Mouse (Mus musculus) embryonic facial prominence, embryonic 11.5 days (tissue): Measurements from ENCODE around the gene Rnps1. TPM values are rescaled to one million over a fixed set of nuclear protein-coding genes. Genes with fewer than 3 reads are reported as not detected.
A peak's percentile ranks its signal among the peaks of the same experiment; 100 is the strongest.

ENCODE experiments used
- ATAC-seq: fragments of 200-750 bp; cut with Nextera tagmentation; replicated peaks from 2 replicates; pipeline ENCODE4 v1.8.0; 2017; ENCODE audit warnings: low read depth; ENCODE audit not compliant: insufficient number of reproducible peaks, low FRiP score, low TSS enrichment
- DNase-seq: peaks from one replicate; pipeline ENCODE4 v3.0.0-alpha.2; 2015; ENCODE audit warnings: low spot score
- H3K27ac ChIP-seq: fragments of 300-500 bp; sonication (generic); replicated peaks from 2 replicates; pipeline ENCODE4 v1.5.1; 2014; ENCODE audit warnings: mild to moderate bottlenecking, low read depth, low read length, control low read depth
- H3K27me3 ChIP-seq: fragments of 300-500 bp; sonication (generic); 2 replicates; pipeline ENCODE4 v1.6.1; 2014; ENCODE audit warnings: mild to moderate bottlenecking, low read length, moderate library complexity, mixed read lengths; ENCODE audit not compliant: control insufficient read depth, insufficient read depth
- H3K36me3 ChIP-seq: fragments of 300-500 bp; sonication (generic); replicated peaks from 2 replicates; pipeline ENCODE4 v1.6.1; 2014; ENCODE audit warnings: low read depth, mild to moderate bottlenecking, low read length, moderate library complexity, mixed read lengths; ENCODE audit not compliant: control insufficient read depth, insufficient read depth
- H3K4me1 ChIP-seq: fragments of 300-500 bp; sonication (generic); 2 replicates; pipeline ENCODE4 v1.6.1; 2014; ENCODE audit warnings: low read length, mixed read lengths; ENCODE audit not compliant: control insufficient read depth, insufficient read depth
- H3K4me2 ChIP-seq: fragments of 300-500 bp; sonication (generic); 2 replicates; pipeline ENCODE4 v1.6.1; 2014; ENCODE audit warnings: low read depth, mild to moderate bottlenecking, control low read depth, low read length, moderate library complexity
- H3K4me3 ChIP-seq: fragments of 300-500 bp; sonication (generic); 2 replicates; pipeline ENCODE4 v1.5.1; 2014; ENCODE audit warnings: low read depth, low read length, control low read depth
- H3K9ac ChIP-seq: fragments of 300-500 bp; sonication (generic); replicated peaks from 2 replicates; pipeline ENCODE4 v1.6.1; 2014; ENCODE audit warnings: mild to moderate bottlenecking, control low read depth, low read length
- H3K9me3 ChIP-seq: fragments of 300-500 bp; sonication (generic); replicated peaks from 2 replicates; pipeline ENCODE4 v1.6.1; 2016; ENCODE audit warnings: mild to moderate bottlenecking, low read length, inconsistent platforms, mixed read lengths; ENCODE audit not compliant: control insufficient read depth
- WGBS: fragments of 180-500 bp; shearing (Covaris S2); extraction: QIAGEN DNeasy Blood & Tissue Kit; methylation state at CpG from one replicate; pipeline ENCODE4 v1.1.7; 2014; 5-methylcytosine and 5-hydroxymethylcytosine counted together
- polyA plus RNA-seq: library from polyadenylated mRNA; unstranded; fragments of >200 nt; fragmentation: Nextera tagmentation; extraction: Ambion mirVana; gene quantifications from 2 replicates; pipeline ENCODE4 v1.2.1, GENCODE M21; 2014

Rnps1 gene
- polyA plus RNA-seq, 1 experiment from 2014 or later = 349 TPM

DNA sequence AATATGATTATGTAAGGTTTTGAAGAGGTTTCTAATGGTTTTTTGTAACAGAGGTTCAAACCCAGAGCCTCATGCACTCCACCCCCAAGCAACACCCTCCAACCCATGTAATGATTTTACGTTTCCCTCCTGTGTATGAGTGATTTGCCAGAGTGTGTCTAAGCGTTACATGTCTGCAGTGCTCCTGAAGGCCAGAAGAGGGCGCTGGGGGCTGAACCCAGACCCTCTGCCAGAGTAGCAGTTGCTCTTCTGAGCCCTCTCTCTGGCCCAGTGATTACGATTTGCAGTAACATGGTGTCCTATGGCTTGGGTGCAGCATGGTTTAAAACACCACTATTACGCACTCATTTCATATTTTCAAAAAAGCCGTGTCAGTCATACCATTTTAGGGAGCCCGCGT, 23.2 kb upstream of the Rnps1 start:
- no peak overlapping the region for H3K4me2 ChIP-seq
- no peaks in the 10 kb centered on the region for H3K27me3 ChIP-seq
- H3K27ac ChIP-seq = no peak overlapping the region
- peak; percentile 30 for DNase-seq
- ATAC-seq = no peak
- no peaks in the 10 kb centered on the region for H3K4me1 ChIP-seq
- no peaks in the 10 kb centered on the region for H3K9me3 ChIP-seq
- H3K9ac ChIP-seq = no peak overlapping the region
- 61% methylated on average over 8 of the region's 8 CpGs for WGBS
- no peaks in the 10 kb centered on the region for H3K36me3 ChIP-seq
- no peak overlapping the region for H3K4me3 ChIP-seq

DNA sequence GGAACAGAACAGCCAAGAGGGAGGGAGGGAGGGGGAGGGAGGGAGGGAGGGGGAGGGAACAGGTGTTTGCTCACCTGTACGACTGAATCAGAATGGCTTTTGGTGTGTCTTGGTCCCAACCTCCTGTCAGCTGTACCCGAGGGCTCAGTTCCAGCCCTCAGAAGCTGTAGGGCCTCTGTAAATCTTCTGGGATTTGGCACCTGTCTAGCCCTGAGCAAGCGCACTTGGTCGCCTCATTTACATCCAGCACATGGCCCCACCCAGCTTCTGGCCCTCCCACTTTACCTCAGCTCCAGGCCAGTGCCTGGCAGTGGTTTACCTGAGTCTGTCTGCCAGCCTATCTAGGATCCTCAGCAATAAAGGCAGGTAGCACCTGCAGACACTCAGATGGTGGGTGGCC, 20.8 kb upstream of the Rnps1 start:
- no peaks in the 10 kb centered on the region for H3K36me3 ChIP-seq
- WGBS = 32% methylated on average over 4 of the region's 4 CpGs
- ATAC-seq (no peak), DNase-seq (no peak)
- H3K9ac ChIP-seq = no peak overlapping the region
- no peak overlapping the region for H3K27ac ChIP-seq
- no peaks in the 10 kb centered on the region for H3K9me3 ChIP-seq
- H3K4me1 ChIP-seq = no peaks in the 10 kb centered on the region
- no peak overlapping the region for H3K4me3 ChIP-seq
- no peaks in the 10 kb centered on the region for H3K27me3 ChIP-seq
- no peak overlapping the region for H3K4me2 ChIP-seq

DNA sequence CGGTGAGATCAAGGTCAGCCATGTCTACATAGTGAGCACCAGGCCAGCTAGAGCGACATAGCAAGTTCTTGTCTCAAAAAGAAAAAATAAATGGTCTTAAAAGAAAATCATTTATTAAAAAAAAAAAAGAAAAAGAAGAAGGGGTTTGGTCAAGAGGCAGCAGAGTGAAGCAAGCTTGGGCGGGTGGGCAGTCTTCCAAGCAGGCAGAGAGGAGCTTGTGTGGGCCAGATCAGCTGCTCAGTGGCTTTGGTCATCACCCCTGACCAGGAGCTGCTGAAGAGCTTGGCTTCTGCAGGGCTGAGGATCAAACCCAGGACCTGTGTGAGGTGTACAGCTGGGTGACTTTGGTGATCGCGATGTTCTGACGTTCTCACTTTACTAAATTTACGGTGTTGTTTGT, 19.9 kb upstream of the Rnps1 start:
- H3K4me3 ChIP-seq = no peak overlapping the region
- no peaks in the 10 kb centered on the region for H3K36me3 ChIP-seq
- DNase-seq = no peak
- no peaks in the 10 kb centered on the region for H3K9me3 ChIP-seq
- H3K4me2 ChIP-seq = no peak overlapping the region
- no peaks in the 10 kb centered on the region for H3K4me1 ChIP-seq
- H3K27me3 ChIP-seq = no peaks in the 10 kb centered on the region
- no peak for ATAC-seq
- whole genome bisulfite sequencing = 86% methylated on average over 7 of the region's 7 CpGs
- no peak overlapping the region for H3K27ac ChIP-seq
- H3K9ac ChIP-seq = no peak overlapping the region

DNA sequence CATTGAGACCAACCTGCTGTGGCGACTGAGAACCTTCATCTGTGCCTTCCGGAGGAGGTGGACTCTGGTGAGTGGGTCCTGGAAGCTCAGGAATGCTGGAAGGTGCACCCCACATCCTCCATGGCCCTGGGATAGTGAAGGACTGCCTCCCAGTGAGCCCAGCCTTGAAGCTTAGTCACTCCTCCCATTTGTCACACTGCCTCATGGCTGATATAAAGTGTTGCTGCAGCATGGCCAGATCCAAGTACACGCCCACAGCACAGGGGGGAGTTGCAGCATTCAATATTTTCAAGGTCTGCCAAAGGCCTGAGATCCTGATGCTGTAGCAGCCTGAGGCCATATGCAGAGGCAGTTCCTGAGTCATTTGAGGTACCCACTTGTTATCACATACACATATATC, 12.0 kb upstream of the Rnps1 start:
- ATAC-seq (no peak), DNase-seq (no peak)

DNA sequence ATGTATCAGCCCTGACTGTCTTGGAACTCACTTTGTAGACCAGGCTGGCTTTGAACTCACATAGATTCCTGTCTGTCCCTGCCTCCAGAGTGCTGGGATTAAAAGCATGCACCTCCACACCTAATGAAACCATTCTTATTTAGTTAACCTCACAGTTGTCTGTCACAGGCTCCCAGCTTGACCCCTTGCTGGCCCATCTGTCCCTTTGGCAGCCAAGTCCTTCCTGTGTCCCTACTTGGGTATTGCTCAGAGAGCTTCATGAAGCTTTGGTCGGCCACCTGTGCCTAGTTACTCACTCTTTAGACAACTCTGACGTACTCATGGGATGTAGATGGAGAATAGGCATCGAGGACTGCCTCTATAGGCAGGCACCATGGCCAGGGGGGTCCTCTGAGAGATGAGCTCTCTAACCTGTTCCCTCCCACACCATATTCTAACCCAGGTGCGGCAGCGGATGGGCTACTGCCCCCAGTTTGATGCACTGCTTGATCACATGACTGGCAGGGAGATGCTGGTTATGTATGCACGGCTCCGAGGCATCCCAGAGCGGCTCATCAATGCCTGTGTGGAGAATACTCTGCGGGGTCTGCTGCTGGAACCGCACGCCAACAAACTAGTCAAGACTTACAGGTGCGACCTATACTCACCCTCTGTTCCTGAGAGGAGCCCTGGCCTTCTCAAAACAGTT, 7.1 kb upstream of the Rnps1 start:
- Histone ChIP-seq H3K4me2 (no peak overlapping the region), H3K4me3 (no peak overlapping the region), H3K27me3 (no peaks in the 10 kb centered on the region), H3K9ac (no peak overlapping the region), H3K4me1 (no peaks in the 10 kb centered on the region), H3K9me3 (no peaks in the 10 kb centered on the region), H3K27ac (no peak overlapping the region), H3K36me3 (no peaks in the 10 kb centered on the region)
- ATAC-seq (no peak), DNase-seq (no peak)
- 88% methylated on average over 12 of the region's 12 CpGs for WGBS

More for the DNA sequence above, 12.0 kb upstream of the Rnps1 start:
- Histone ChIP-seq H3K4me2 (no peak overlapping the region), H3K4me3 (no peak overlapping the region), H3K36me3 (no peaks in the 10 kb centered on the region), H3K4me1 (no peaks in the 10 kb centered on the region), H3K9me3 (no peaks in the 10 kb centered on the region), H3K9ac (no peak overlapping the region), H3K27me3 (no peaks in the 10 kb centered on the region), H3K27ac (no peak overlapping the region)
- WGBS = 74% methylated on average over 3 of the region's 3 CpGs

DNA sequence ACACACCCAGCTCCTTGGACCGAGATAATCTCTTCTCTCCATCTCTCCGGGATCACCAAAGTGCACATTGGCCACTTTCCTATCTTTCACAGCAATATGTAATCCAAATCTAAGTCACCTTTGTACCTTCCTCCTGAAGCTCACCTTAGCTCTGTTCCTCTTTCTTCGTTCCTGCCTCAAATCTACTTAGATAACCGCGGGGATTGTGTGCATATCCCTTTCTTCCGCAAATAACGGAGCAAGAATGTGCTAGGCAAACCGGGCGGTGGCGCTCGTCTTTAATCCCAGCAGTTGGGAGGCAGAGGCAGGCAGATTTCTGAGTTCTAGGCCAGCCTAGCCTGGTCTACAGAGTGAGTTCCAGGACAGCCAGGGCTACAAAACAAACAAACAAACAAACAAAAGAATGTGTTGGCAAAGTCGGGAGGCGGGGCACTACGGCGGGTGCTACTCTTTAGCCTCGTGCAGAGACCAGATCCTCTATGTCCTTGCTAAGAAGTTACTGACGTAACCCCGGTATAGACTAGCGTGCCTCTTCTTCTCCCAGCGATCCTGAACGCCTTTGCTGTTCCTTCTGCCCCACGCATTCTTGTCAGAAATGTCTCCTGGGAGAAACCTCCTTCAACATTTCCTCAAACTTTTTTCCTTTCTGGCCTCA, 681 bp upstream of the Rnps1 start:
- peak overlapping the region; percentile 70 for H3K9ac ChIP-seq
- peak; percentile 27; the same call in 1 of the 2 replicates for ATAC-seq

DNA sequence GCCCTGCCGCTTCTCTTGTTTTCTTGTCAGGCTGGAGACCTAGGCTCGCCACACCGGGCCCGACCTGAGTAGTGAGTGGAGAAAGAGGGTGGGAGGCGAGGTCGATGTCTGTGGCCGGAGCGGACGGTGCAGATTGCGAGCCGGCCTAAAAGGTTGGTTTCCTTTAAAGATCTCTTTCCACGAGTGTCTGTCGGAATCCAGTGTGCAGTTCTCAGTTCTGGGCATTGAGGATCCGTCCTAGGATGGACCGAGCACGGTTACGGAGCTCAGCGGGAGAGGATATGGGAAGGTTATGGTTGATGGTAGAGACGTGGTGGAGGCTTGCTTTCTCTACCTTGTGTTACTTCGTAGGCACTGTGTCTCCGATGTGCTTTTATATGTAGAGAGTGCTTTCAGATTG, 646 bp downstream of the Rnps1 start:
- peak overlapping the region; percentile 80 for H3K27ac ChIP-seq
- peak overlapping the region; percentile 53 for H3K4me2 ChIP-seq
- H3K4me3 ChIP-seq = peak overlapping the region; percentile 94
- H3K9me3 ChIP-seq = no peaks in the 10 kb centered on the region
- no peaks in the 10 kb centered on the region; the same call in 1 of the 2 replicates for H3K4me1 ChIP-seq
- H3K9ac ChIP-seq = peak overlapping the region; percentile 94
- under 1% methylated on average over 21 of the region's 21 CpGs for WGBS
- ATAC-seq (no peak), DNase-seq (no peak)
- peaks cover 12% of the 10 kb centered on the region for H3K36me3 ChIP-seq
- no peaks in the 10 kb centered on the region for H3K27me3 ChIP-seq

More for the DNA sequence above, 681 bp upstream of the Rnps1 start:
- H3K4me3 ChIP-seq = peak overlapping the region; percentile 94
- no peaks in the 10 kb centered on the region for H3K27me3 ChIP-seq
- no peaks in the 10 kb centered on the region for H3K9me3 ChIP-seq
- peak overlapping the region; percentile 53 for H3K4me2 ChIP-seq
- WGBS = 33% methylated on average over 22 of the region's 22 CpGs
- DNase-seq = peak; percentile 10
- no peaks in the 10 kb centered on the region; the same call in 1 of the 2 replicates for H3K4me1 ChIP-seq
- H3K27ac ChIP-seq = peak overlapping the region; percentile 67
- peaks cover 1% of the 10 kb centered on the region for H3K36me3 ChIP-seq

DNA sequence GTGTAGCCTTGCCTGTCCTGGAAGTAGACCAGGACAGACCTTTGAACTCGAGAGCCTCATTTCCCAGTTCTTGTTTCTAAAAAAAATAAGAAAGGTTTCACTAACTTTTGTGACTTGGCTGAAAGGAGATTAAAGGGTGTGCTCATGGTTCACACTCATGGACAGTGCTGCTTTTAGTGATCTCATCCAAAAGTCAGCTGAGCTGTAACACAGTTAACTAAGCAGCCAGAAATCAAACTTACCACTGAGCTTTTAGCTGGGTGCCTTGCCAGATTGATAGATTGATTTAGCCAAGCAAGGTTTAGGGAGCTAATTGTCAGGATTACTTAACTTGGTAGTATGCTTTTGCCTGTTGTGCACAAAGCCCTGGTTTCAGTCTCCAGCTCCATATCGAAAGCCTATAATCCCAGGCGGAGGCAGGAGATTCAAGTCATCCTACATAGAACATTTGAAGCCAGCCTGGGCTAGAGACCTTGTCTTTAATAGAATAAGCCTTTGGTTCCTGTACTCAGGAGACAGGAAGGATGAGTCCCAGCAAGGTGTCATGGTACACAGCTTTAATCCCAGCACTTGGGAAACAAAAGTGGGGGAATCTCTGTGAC, 1.8 kb downstream of the Rnps1 start:
- DNase-seq = no peak

More for the DNA sequence above, 1.8 kb downstream of the Rnps1 start:
- no peak overlapping the region for H3K27ac ChIP-seq
- H3K4me2 ChIP-seq = peak overlapping the region; percentile 53
- peaks cover 16% of the 10 kb centered on the region for H3K36me3 ChIP-seq
- H3K9me3 ChIP-seq = no peaks in the 10 kb centered on the region
- ATAC-seq = no peak
- WGBS = 88% methylated on average over 3 of the region's 3 CpGs
- peak overlapping the region; percentile 94 for H3K4me3 ChIP-seq
- H3K4me1 ChIP-seq = no peaks in the 10 kb centered on the region; the same call in 1 of the 2 replicates
- H3K27me3 ChIP-seq = no peaks in the 10 kb centered on the region
- peak overlapping the region; percentile 94 for H3K9ac ChIP-seq
